Mouse (Mus musculus) stomach, embryonic 14.5 days (tissue): Measurements from ENCODE around the gene Jund. TPM values are rescaled to one million over a fixed set of nuclear protein-coding genes. Genes with fewer than 3 reads are reported as not detected.

Source experiments
- ATAC-seq: fragments of 200-750 bp; cut with Nextera tagmentation; 2 replicates; pipeline ENCODE4 v1.8.0; 2017; ENCODE audit warnings: low read depth, moderate TSS enrichment; ENCODE audit not compliant: insufficient number of reproducible peaks, insufficient read depth, low FRiP score
- H3K27ac ChIP-seq: fragments of 300-500 bp; sonication (generic); 2 replicates; pipeline ENCODE4 v1.5.1; 2014; ENCODE audit warnings: mild to moderate bottlenecking, low read length, moderate library complexity, mixed read lengths
- H3K27me3 ChIP-seq: fragments of 300-500 bp; sonication (generic); 2 replicates; pipeline ENCODE4 v1.6.1; 2014; ENCODE audit warnings: low read length, control low read depth, mixed read lengths; ENCODE audit not compliant: control insufficient read depth, insufficient read depth
- H3K36me3 ChIP-seq: fragments of 300-500 bp; sonication (generic); 2 replicates; pipeline ENCODE4 v1.6.1; 2014; ENCODE audit warnings: mild to moderate bottlenecking, control low read depth, low read length, moderate library complexity, mixed read lengths; ENCODE audit not compliant: control insufficient read depth, insufficient read depth
- H3K4me1 ChIP-seq: fragments of 300-500 bp; sonication (generic); 2 replicates; pipeline ENCODE4 v1.6.1; 2014; ENCODE audit warnings: low read length, control low read depth, mixed read lengths; ENCODE audit not compliant: control insufficient read depth, insufficient read depth
- H3K4me2 ChIP-seq: fragments of 300-500 bp; sonication (generic); replicated peaks from 2 replicates; pipeline ENCODE4 v1.6.1; 2014; ENCODE audit warnings: low read depth, low read length, control low read depth
- H3K4me3 ChIP-seq: fragments of 300-500 bp; sonication (generic); 2 replicates; pipeline ENCODE4 v1.5.1; 2014; ENCODE audit warnings: low read depth, low read length, control low read depth
- H3K9ac ChIP-seq: fragments of 300-500 bp; sonication (generic); replicated peaks from 2 replicates; pipeline ENCODE4 v1.6.1; 2014; ENCODE audit warnings: low read depth, mild to moderate bottlenecking, control low read depth, low read length, moderate library complexity, mixed read lengths
- H3K9me3 ChIP-seq: fragments of 300-500 bp; sonication (generic); 2 replicates; pipeline ENCODE4 v1.6.1; 2016; ENCODE audit warnings: low read depth, low read length, control low read depth; ENCODE audit not compliant: control insufficient read depth
- WGBS: fragments of 180-500 bp; shearing (Covaris S2); extraction: QIAGEN DNeasy Blood & Tissue Kit; methylation state at CpG from one replicate; pipeline ENCODE4 v1.1.7; 2014; 5-methylcytosine and 5-hydroxymethylcytosine counted together
- polyA plus RNA-seq: library from polyadenylated mRNA; unstranded; fragments of >200 nt; fragmentation: Nextera tagmentation; extraction: Ambion mirVana; gene quantifications from 2 replicates; pipeline ENCODE4 v1.2.1, GENCODE M21; 2014

Gene Jund
- polyA plus RNA-seq, 1 experiment from 2014 or later, result 78.9 TPM

DNA sequence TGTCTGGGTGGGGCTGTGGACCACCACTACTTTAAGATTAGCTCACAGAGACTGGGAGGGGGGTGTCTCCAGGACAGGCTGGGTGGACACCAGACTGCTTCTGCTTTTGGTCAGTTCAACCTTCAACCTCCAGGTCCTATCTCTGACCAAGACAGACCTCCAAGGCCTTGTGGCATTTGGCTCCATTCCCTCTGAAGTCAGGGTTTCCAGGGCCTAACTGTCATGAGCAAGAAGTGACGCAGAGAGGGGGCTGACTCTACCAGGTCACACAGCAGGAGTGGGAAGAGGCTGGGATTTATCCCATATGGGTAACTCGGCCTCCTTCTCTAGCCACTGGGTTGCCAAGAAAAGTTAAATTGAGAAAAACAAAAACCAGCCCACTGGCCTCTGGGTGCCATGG lies 41.0 kb upstream of the Jund start:
- H3K4me3 ChIP-seq, result peak overlapping the region; percentile 78; the same call in 1 of the 2 replicates
- 84% methylated on average over 2 of the region's 2 CpGs for WGBS
- no peaks in the 10 kb centered on the region for H3K9me3 ChIP-seq
- no peak for ATAC-seq
- no peak overlapping the region for H3K9ac ChIP-seq
- H3K27ac ChIP-seq, result no peak overlapping the region
- H3K27me3 ChIP-seq, result no peaks in the 10 kb centered on the region
- peak overlapping the region; percentile 92; the same call in 1 of the 2 replicates for H3K4me2 ChIP-seq
- peaks cover 18% of the 10 kb centered on the region for H3K4me1 ChIP-seq
- peaks cover 27% of the 10 kb centered on the region for H3K36me3 ChIP-seq

DNA sequence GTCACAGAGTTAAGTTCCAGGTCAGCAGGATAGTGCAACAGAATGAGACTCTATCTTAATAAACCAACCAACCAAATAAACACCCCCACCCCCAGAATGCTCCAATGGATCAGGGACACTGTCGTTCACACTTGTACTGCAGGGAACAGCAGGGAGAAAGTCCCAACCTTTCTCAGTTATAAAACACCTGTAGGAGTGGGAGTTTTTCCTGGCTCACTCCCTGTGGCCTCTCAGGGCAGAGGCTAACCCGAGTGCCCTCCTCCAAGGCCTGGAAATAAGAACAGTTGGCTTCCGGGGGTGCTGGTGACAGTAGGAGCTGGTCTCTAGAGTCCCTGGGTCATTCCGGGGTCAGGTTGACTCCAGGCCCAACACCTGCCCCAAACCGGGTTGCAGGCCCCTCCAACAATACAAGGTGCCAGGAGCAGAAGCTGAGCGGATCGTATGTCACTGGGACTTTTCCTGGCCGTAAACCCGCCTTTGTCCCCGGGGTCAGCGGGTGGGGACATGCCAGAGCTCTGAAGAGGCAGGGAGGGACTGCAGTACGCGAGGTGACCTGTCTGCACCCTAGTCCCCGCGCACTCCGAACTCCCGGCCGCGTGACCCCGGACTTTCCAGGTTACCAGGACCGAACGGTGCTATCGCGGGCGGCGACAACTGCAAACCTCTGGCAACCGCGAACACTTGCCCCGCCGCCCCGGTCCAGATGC lies 39.7 kb upstream of the Jund start:
- Histone ChIP-seq H3K27me3 (no peaks in the 10 kb centered on the region), H3K9me3 (no peaks in the 10 kb centered on the region), H3K4me2 (peak overlapping the region; percentile 92), H3K9ac (peak overlapping the region; percentile 78), H3K4me3 (peak overlapping the region; percentile 78), H3K36me3 (peaks cover 27% of the 10 kb centered on the region), H3K27ac (peak overlapping the region; percentile 67), H3K4me1 (peaks cover 18% of the 10 kb centered on the region)
- ATAC-seq, result no peak; the same call in 1 of the 2 replicates
- WGBS, result under 1% methylated on average over 31 of the region's 31 CpGs

DNA sequence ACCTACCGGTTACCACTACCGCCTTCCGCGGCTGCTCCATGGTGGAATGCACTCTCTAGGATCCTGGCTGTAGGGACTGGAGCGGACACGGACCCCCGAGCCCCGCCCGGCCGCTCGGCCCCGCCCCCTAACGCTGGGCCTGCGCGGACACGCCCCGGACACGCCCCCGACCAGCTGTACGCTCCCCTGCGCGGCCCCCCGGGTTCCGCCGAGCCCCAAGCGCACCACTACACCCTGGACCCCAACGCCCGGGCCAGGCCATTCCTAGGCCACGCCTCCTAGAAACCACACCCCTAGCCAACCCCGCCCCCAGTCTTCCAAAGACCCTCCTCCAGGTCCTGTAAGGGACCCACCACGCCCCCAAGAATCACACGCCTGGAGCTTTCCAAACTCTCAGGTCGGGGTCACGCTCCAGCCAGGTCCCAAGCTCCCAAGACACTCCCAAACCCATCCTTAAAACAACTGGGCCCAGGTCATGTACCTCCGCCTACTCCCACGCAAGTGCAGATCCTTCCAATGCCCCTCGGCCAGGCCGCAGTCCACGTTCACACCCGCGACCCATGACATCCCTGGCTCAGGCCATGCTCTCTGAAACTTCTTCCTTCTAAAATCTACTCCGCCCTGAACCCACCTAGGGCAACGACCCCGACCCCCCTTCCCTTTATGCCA lies 39.0 kb upstream of the Jund start:
- peaks cover 24% of the 10 kb centered on the region for H3K36me3 ChIP-seq
- peak overlapping the region; percentile 78 for H3K9ac ChIP-seq
- 1% methylated on average over 42 of the region's 44 CpGs for WGBS
- H3K9me3 ChIP-seq, result no peaks in the 10 kb centered on the region
- peak overlapping the region; percentile 74 for H3K27ac ChIP-seq
- H3K4me3 ChIP-seq, result peak overlapping the region; percentile 78
- H3K4me1 ChIP-seq, result peaks cover 18% of the 10 kb centered on the region
- ATAC-seq, result peak; percentile 96
- no peaks in the 10 kb centered on the region for H3K27me3 ChIP-seq
- peak overlapping the region; percentile 92 for H3K4me2 ChIP-seq

DNA sequence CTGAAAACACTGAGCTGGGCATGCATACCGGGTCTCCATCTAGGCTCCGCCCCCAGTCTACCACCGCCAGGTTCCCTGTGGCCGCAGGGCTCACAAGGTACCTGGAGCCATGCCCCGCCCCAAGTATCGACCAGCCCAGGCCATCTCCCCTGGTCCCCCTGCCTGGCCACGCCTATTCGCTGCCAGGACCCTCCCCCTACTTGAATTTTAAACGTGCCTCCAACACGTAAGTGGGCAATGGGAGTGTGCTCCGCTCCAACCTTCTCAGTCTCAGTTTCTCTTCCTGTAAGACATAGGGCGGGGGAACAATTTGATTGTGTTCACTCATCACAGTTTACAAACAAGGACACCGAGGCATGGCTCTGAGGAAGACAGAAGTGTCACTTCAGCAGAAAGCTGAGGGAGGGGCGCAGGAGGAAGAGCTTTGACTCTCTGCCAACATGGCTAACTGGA lies 38.5 kb upstream of the Jund start, which contains the start of gene Pgpep1:
Pgpep1 (minus strand) TSS at position 116 of the 453 bp plus-strand sequence.
- H3K4me1 ChIP-seq, result peaks cover 18% of the 10 kb centered on the region
- H3K9me3 ChIP-seq, result no peaks in the 10 kb centered on the region
- H3K27me3 ChIP-seq, result no peaks in the 10 kb centered on the region
- H3K27ac ChIP-seq, result peak within 1 kb of the TSS; percentile 74
- peak; percentile 73 for ATAC-seq
- H3K4me3 ChIP-seq, result peak within 1 kb of the TSS; percentile 78
- peaks cover 19% of the 10 kb centered on the region for H3K36me3 ChIP-seq
- H3K4me2 ChIP-seq, result peak within 1 kb of the TSS; percentile 92
- WGBS, result 5% methylated on average over 14 of the region's 14 CpGs
- peak within 1 kb of the TSS; percentile 78 for H3K9ac ChIP-seq

DNA sequence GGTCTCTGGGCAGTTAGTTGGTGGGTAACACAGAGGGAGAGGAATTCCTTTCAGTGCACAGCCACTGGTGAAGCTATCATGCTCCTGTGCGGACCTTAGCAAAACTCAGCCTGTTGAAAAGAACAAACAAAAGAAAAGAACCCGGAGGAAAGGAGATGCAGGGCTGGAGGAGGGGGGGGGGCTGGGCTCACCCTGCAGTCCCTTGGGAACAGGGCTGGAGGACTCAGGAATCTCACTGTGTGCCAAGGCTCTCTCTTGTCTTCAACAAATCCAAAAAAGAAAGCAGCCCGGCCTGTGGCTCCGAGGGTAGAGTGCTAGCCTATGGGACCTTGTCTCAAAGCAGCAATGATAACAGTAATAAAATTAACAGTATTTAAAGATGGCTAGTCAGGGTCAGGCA lies 35.1 kb upstream of the Jund start:
- Histone ChIP-seq H3K4me1 (peaks cover 10% of the 10 kb centered on the region; the same call in 1 of the 2 replicates), H3K9ac (no peak overlapping the region), H3K27me3 (no peaks in the 10 kb centered on the region), H3K9me3 (no peaks in the 10 kb centered on the region), H3K27ac (no peak overlapping the region), H3K36me3 (no peaks in the 10 kb centered on the region), H3K4me3 (no peak overlapping the region), H3K4me2 (no peak overlapping the region)
- 45% methylated on average over 4 of the region's 4 CpGs for WGBS
- no peak for ATAC-seq

DNA sequence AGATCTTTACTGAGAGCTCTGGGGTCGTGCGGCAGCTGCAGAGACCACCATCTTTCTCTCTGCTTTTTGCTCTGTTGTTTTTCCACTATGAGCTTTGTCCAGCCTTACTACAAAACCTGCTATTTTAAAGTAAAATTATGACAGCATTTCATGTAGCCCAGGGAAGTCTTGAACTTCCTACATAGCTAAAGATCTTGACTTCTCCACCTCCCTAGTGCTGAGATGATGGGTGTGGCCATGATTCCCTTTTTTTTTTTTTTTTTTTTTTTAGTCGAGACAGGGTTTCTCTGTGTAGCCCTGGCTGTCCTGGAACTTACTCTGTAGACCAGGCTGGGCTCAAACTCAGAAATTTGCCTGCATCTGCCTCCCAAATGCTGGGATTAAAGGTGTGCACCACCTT lies 34.1 kb upstream of the Jund start:
- H3K4me3 ChIP-seq, result no peak overlapping the region
- 81% methylated on average over 3 of the region's 3 CpGs for WGBS
- no peaks in the 10 kb centered on the region for H3K36me3 ChIP-seq
- H3K4me2 ChIP-seq, result no peak overlapping the region
- H3K27me3 ChIP-seq, result no peaks in the 10 kb centered on the region
- no peaks in the 10 kb centered on the region for H3K9me3 ChIP-seq
- H3K27ac ChIP-seq, result no peak overlapping the region
- ATAC-seq, result no peak
- no peak overlapping the region for H3K9ac ChIP-seq
- H3K4me1 ChIP-seq, result 0 out of 2 replicates have a peak, but pooled peaks cover 6% of the 10 kb centered on the region

DNA sequence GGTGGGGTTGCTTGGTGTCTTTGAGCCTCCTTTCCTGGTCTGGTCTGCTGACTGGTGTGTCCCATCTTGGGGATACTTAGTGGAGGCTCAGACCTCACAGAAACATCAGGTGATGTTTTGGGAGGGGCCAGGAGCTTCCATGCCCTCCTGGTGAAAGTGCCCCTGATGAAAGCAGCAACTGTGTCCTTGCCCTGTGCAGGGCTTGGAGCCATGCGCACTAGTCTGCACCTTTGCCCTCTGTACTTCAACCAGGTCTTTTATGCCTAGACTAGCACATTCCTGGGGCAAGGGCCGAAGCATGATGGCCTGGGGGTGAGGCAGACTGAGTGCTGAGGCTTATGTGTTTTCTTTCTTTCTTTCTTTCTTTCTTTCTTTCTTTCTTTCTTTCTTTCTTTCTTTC lies 33.1 kb upstream of the Jund start:
- 0 out of 2 replicates have a peak, but pooled peaks cover under 1% of the 10 kb centered on the region for H3K4me1 ChIP-seq
- no peaks in the 10 kb centered on the region for H3K27me3 ChIP-seq
- no peak overlapping the region for H3K9ac ChIP-seq
- H3K27ac ChIP-seq, result no peak overlapping the region
- H3K9me3 ChIP-seq, result no peaks in the 10 kb centered on the region
- no peak overlapping the region for H3K4me2 ChIP-seq
- H3K4me3 ChIP-seq, result no peak overlapping the region
- 61% methylated on average over 2 of the region's 2 CpGs for WGBS
- H3K36me3 ChIP-seq, result no peaks in the 10 kb centered on the region
- ATAC-seq, result no peak

DNA sequence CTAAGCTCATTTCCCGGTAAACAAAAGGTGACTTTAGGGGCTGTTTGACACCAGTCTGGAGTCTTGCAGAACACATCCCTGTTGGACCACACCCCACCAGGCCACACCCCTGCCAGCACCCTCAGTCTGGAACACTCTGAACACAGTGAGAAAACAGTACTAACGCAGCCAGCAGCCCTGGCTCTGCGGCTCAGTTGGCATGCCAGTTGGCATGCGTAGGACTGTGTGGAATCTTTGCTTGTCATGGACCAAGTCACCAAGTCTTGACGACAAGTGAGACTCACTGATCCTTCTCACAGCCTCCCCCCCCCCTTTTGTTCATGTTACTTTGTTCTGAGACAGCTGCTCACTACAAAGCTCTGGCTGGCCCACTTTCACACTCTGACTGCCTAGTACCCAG lies 31.7 kb upstream of the Jund start:
- H3K4me1 ChIP-seq, result no peaks in the 10 kb centered on the region
- WGBS, result 58% methylated on average over 5 of the region's 5 CpGs
- H3K27ac ChIP-seq, result no peak overlapping the region
- H3K4me2 ChIP-seq, result no peak overlapping the region
- no peaks in the 10 kb centered on the region for H3K36me3 ChIP-seq
- no peak for ATAC-seq
- H3K27me3 ChIP-seq, result no peaks in the 10 kb centered on the region
- H3K9me3 ChIP-seq, result no peaks in the 10 kb centered on the region
- H3K9ac ChIP-seq, result no peak overlapping the region
- H3K4me3 ChIP-seq, result no peak overlapping the region
